Mouse (Mus musculus): ENCODE measurements around the gene Grm8. TPM values are rescaled to one million over a fixed set of nuclear protein-coding genes. Genes with fewer than 3 reads are reported as not detected.

Grm8 gene
- total and polyA plus RNA-seq, 3 experiments, result 0.42 to 0.52 TPM; not detected in 1

DNA sequence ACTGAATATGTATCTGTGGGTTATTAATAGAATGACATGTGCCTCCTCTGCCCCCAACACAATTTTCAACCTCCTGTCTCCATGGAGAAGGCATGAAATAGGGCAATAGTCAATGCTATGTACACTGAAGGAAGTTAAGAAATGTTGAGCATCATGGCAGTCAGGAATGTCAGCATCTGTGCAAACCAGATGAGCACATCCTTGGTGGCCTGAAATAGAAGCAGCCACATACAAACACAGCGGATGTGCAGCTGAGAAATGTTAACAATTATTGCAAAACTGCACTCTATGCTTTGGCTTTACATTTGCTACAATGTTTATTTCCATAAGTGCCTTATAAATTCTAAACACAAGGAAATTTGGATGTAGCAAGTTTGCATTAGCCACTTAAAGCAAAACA is 819.0 kb downstream of the Grm8 start:
- no peaks in the 10 kb centered on the region for H3K9me3 ChIP-seq (replicated peaks; ENCODE audit: insufficient read depth, low read length)
- H3K79me2 ChIP-seq (ENCODE audit: control insufficient read depth, insufficient read depth, low read length, poor library complexity), result no peaks in the 10 kb centered on the region
- H3K4me1 ChIP-seq (ENCODE audit: control insufficient read depth in 1 of 2, insufficient read depth in 2 of 2, low read length in 2 of 2), result no peaks in the 10 kb centered on the region

DNA sequence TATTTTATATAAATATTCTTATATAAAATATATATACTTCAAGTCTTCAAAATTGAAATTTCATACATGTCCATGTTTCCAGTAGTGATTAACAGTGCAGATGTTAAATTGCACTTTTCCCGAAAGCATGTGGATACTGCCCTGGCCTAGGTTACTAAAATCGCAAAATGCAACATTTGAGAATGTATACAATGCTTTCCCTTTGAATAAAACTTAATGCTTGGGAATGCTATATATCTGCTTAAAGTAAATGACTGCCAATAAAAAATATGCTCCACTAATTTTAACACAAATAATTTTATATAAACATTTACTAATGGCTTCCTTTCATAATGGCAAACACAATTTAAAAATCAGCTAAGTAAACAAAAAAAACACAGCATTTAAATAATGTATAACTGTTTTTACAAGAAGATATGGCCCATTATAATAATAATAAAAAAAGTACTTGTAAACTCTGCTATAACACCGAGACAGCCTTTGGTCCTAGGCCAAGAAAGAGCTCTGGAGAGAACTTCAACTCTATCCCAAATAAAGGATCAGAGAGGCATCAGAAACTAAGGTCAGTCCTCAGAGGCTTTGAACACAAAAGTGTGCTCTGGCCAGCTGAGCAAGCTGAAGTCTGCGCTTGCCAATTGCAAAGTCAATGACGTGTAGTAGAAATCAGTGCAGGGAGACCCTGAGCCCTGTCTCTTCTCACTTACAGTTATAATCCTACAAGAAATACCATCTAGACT is 820.5 kb downstream of the Grm8 start:
- Histone ChIP-seq H3K79me2 (ENCODE audit: control insufficient read depth, insufficient read depth, low read length, poor library complexity) (no peaks in the 10 kb centered on the region), H3K4me3 (ENCODE audit: control insufficient read depth in 1 of 2, insufficient read depth in 1 of 2, low read depth in 2 of 2, low read length in 2 of 2) (no peak overlapping the region)
- no peak for TF ChIP-seq USF1 (IDR thresholded peaks at IDR 0.05; ENCODE audit: low read depth, low read length)
- TF ChIP-seq MYB (IDR thresholded peaks at IDR 0.05; ENCODE audit: low read depth, low read length), result no peak
- no peak for TF ChIP-seq CHD2 (IDR thresholded peaks at IDR 0.05; ENCODE audit: low read length)
- no peak for TF ChIP-seq ELF1 (IDR thresholded peaks at IDR 0.05; ENCODE audit: low read depth, low read length)
- no peak for TF ChIP-seq ZMIZ1 (IDR thresholded peaks at IDR 0.05; ENCODE audit: low read depth, low read length)
- TF ChIP-seq ETS1 (IDR thresholded peaks at IDR 0.05; ENCODE audit: low read depth, low read length), result no peak
- TF ChIP-seq ZC3H11A (IDR thresholded peaks at IDR 0.05; ENCODE audit: low read depth, low read length), result no peak
- no peak for TF ChIP-seq POLR2A (IDR thresholded peaks at IDR 0.05; ENCODE audit: control insufficient read depth in 1 of 2, insufficient read depth in 1 of 2, low read depth in 1 of 2, low read length in 2 of 2, poor library complexity in 1 of 2)
- no peak for TF ChIP-seq USF2 (IDR thresholded peaks at IDR 0.05; ENCODE audit: borderline replicate concordance in 1 of 2, insufficient read depth in 1 of 2, low read depth in 1 of 2, low read length in 2 of 2)
- no peak for TF ChIP-seq NELFE (IDR thresholded peaks at IDR 0.05; ENCODE audit: low read depth, low read length)
- no peak for TF ChIP-seq MAFK (IDR thresholded peaks at IDR 0.05; ENCODE audit: borderline replicate concordance, low read depth, low read length)
- TF ChIP-seq MAZ (IDR thresholded peaks at IDR 0.05; ENCODE audit: low read depth, low read length), result no peak
- TF ChIP-seq E2F4 (IDR thresholded peaks at IDR 0.05; ENCODE audit: borderline replicate concordance, low read depth, low read length), result no peak
- TF ChIP-seq HCFC1 (IDR thresholded peaks at IDR 0.05; ENCODE audit: low read depth, low read length), result no peak
- no peak for TF ChIP-seq KAT2A (conservative IDR thresholded peaks at IDR 0.05; ENCODE audit: low read depth, low read length)
- TF ChIP-seq POLR2AphosphoS5 (IDR thresholded peaks at IDR 0.05; ENCODE audit: borderline replicate concordance, low read depth, low read length), result no peak
- TF ChIP-seq ZNF384 (IDR thresholded peaks at IDR 0.05; ENCODE audit: low read depth, low read length), result no peak
- TF ChIP-seq MXI1 (IDR thresholded peaks at IDR 0.05; ENCODE audit: low read depth, low read length), result no peak

More for the DNA sequence above, 819.0 kb downstream of the Grm8 start:
- TF ChIP-seq E2F4 (IDR thresholded peaks at IDR 0.05; ENCODE audit: borderline replicate concordance, low read depth, low read length), result no peak
- no peak for TF ChIP-seq EP300 (IDR thresholded peaks at IDR 0.05; ENCODE audit: low read depth in 1 of 2, low read length in 2 of 2)
- TF ChIP-seq MXI1 (IDR thresholded peaks at IDR 0.05; ENCODE audit: low read depth, low read length), result no peak
- TF ChIP-seq TCF12 (IDR thresholded peaks at IDR 0.05; ENCODE audit: low read depth, low read length), result no peak
- TF ChIP-seq MAFK (IDR thresholded peaks at IDR 0.05; ENCODE audit: borderline replicate concordance, low read depth, low read length), result no peak
- no peak for TF ChIP-seq UBTF (IDR thresholded peaks at IDR 0.05; ENCODE audit: borderline replicate concordance, insufficient read depth, low read depth, low read length)
- no peak for TF ChIP-seq RAD21 (IDR thresholded peaks at IDR 0.05; ENCODE audit: low read depth, low read length)
- TF ChIP-seq MEF2A (IDR thresholded peaks at IDR 0.05; ENCODE audit: extremely low read depth, insufficient replicate concordance, low read depth, low read length, poor library complexity, severe bottlenecking), result no peak
- TF ChIP-seq ZNF384 (IDR thresholded peaks at IDR 0.05; ENCODE audit: low read depth, low read length), result no peak
- no peak for TF ChIP-seq HCFC1 (IDR thresholded peaks at IDR 0.05; ENCODE audit: low read depth, low read length)
- TF ChIP-seq BHLHE40 (IDR thresholded peaks at IDR 0.05; ENCODE audit: borderline replicate concordance, low read depth, low read length), result no peak
- TF ChIP-seq SIN3A (IDR thresholded peaks at IDR 0.05; ENCODE audit: low read length), result no peak
- no peak for TF ChIP-seq ELF1 (IDR thresholded peaks at IDR 0.05; ENCODE audit: low read depth, low read length)
- TF ChIP-seq KAT2A (conservative IDR thresholded peaks at IDR 0.05; ENCODE audit: low read depth, low read length), result no peak
- no peak for TF ChIP-seq MYC (IDR thresholded peaks at IDR 0.05; ENCODE audit: low read depth, low read length)
- TF ChIP-seq SMC3 (IDR thresholded peaks at IDR 0.05; ENCODE audit: low read depth, low read length), result no peak
- no peak for TF ChIP-seq CTCF (IDR thresholded peaks at IDR 0.05 in 2 of 3, conservative IDR thresholded peaks at IDR 0.05 in 1 of 3; ENCODE audit: control insufficient read depth in 1 of 3, insufficient read depth in 1 of 3, low read depth in 2 of 3, low read length in 3 of 3, poor library complexity in 1 of 3, severe bottlenecking in 1 of 3)
- no peak for TF ChIP-seq POLR2AphosphoS5 (IDR thresholded peaks at IDR 0.05; ENCODE audit: borderline replicate concordance, low read depth, low read length)
- H3K4me3 ChIP-seq (ENCODE audit: control insufficient read depth in 1 of 2, insufficient read depth in 1 of 2, low read depth in 2 of 2, low read length in 2 of 2), result no peak overlapping the region
- no peaks in the 10 kb centered on the region for H3K27me3 ChIP-seq (ENCODE audit: control insufficient read depth in 1 of 2, insufficient read depth in 2 of 2, low read length in 2 of 2)
- H3K36me3 ChIP-seq (ENCODE audit: control insufficient read depth in 1 of 2, insufficient read depth in 2 of 2, low read length in 2 of 2), result no peaks in the 10 kb centered on the region
- H3K9ac ChIP-seq (ENCODE audit: control insufficient read depth, low read depth, low read length, poor library complexity, severe bottlenecking), result no peak overlapping the region
- no peak overlapping the region for H3K27ac ChIP-seq (ENCODE audit: control insufficient read depth, low read depth, low read length)
- no peak for DNase-seq (ENCODE audit: low read depth, low spot score)

More for the DNA sequence above, 820.5 kb downstream of the Grm8 start:
- Histone ChIP-seq H3K36me3 (ENCODE audit: control insufficient read depth in 1 of 2, insufficient read depth in 2 of 2, low read length in 2 of 2) (no peaks in the 10 kb centered on the region), H3K4me1 (ENCODE audit: control insufficient read depth in 1 of 2, insufficient read depth in 2 of 2, low read length in 2 of 2) (no peaks in the 10 kb centered on the region), H3K9me3 (replicated peaks; ENCODE audit: insufficient read depth, low read length) (no peaks in the 10 kb centered on the region), H3K9ac (ENCODE audit: control insufficient read depth, low read depth, low read length, poor library complexity, severe bottlenecking) (no peak overlapping the region), H3K27me3 (ENCODE audit: control insufficient read depth in 1 of 2, insufficient read depth in 2 of 2, low read length in 2 of 2) (no peaks in the 10 kb centered on the region), H3K27ac (ENCODE audit: control insufficient read depth, low read depth, low read length) (no peak overlapping the region)
- no peak for DNase-seq (ENCODE audit: low read depth, low spot score)

All from MEL (cell line).